Mouse (Mus musculus) embryonic facial prominence, embryonic 10.5 days (tissue): Measurements from ENCODE around the gene Pde5a. TPM values are rescaled to one million over a fixed set of nuclear protein-coding genes. Genes with fewer than 3 reads are reported as not detected.
A peak's percentile ranks its signal among the peaks of the same experiment; 100 is the strongest.

Source experiments
- DNase-seq: peaks from one replicate; pipeline ENCODE4 v3.0.0-alpha.2; 2017; ENCODE audit warnings: low spot score
- H3K27ac ChIP-seq: fragments of 300-500 bp; sonication (generic); replicated peaks from 2 replicates; pipeline ENCODE4 v1.5.1; 2016; ENCODE audit warnings: mild to moderate bottlenecking
- H3K27me3 ChIP-seq: fragments of 300-500 bp; sonication (generic); replicated peaks from 2 replicates; pipeline ENCODE4 v1.6.1; 2016; ENCODE audit warnings: low read depth, mild to moderate bottlenecking; ENCODE audit not compliant: poor library complexity, severe bottlenecking
- H3K36me3 ChIP-seq: fragments of 300-500 bp; sonication (generic); replicated peaks from 2 replicates; pipeline ENCODE4 v1.6.1; 2016; ENCODE audit warnings: mild to moderate bottlenecking, moderate library complexity
- H3K4me1 ChIP-seq: fragments of 300-500 bp; sonication (generic); 2 replicates; pipeline ENCODE4 v1.6.1; 2016
- H3K4me3 ChIP-seq: fragments of 300-500 bp; sonication (generic); 2 replicates; pipeline ENCODE4 v1.5.1; 2016; ENCODE audit warnings: mild to moderate bottlenecking, moderate library complexity
- H3K9me3 ChIP-seq: fragments of 300-500 bp; sonication (generic); 2 replicates; pipeline ENCODE4 v1.6.1; 2016; ENCODE audit warnings: mild to moderate bottlenecking
- WGBS: fragments of 180-500 bp; shearing (Covaris S2); methylation state at CpG from one replicate; pipeline ENCODE4 v1.1.7; 2016; 5-methylcytosine and 5-hydroxymethylcytosine counted together
- polyA plus RNA-seq: library from polyadenylated mRNA; unstranded; fragments of >200 nt; fragmentation: Nextera tagmentation; extraction: Ambion mirVana; gene quantifications from 2 replicates; pipeline ENCODE4 v1.2.1, GENCODE M21; 2016

Gene Pde5a
- polyA plus RNA-seq, 1 experiment from 2014 or later: 3.2 TPM

GRCm38 (mm10) chr3:122876870-122877269, 148.1 kb downstream of the Pde5a start:
- Histone ChIP-seq H3K36me3 (no peaks in the 10 kb centered on the region), H3K27me3 (no peaks in the 10 kb centered on the region), H3K4me3 (no peak overlapping the region), H3K9me3 (no peaks in the 10 kb centered on the region), H3K4me1 (peaks cover 7% of the 10 kb centered on the region; the same call in 1 of the 2 replicates), H3K27ac (no peak overlapping the region)
- 87% methylated on average over 2 of the region's 2 CpGs for WGBS
- no peak for DNase-seq

DNA sequence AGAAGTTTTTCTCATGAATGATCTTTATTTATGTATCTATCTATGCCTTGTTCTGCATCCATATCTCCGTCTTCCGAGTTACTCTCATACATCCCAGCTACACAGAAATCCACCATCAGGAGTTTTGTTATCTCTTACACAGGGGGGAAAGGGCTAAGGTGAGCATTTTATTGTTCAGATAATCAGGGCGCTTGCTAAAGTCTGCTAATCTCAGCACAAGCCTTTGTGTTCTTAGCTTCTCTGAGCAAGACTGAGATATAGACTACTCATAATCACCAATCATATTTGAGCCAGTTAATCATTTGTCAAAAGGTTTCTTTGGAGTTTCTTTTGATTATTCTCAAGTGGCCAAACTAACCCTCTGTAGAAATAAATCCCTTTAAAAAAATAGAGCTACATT, 148.8 kb downstream of the Pde5a start:
- Histone ChIP-seq H3K4me1 (peaks cover 7% of the 10 kb centered on the region; the same call in 1 of the 2 replicates), H3K27me3 (no peaks in the 10 kb centered on the region), H3K27ac (no peak overlapping the region), H3K4me3 (no peak overlapping the region), H3K36me3 (no peaks in the 10 kb centered on the region), H3K9me3 (no peaks in the 10 kb centered on the region)
- 95% methylated on average over 3 of the region's 3 CpGs for WGBS
- DNase-seq: no peak

DNA sequence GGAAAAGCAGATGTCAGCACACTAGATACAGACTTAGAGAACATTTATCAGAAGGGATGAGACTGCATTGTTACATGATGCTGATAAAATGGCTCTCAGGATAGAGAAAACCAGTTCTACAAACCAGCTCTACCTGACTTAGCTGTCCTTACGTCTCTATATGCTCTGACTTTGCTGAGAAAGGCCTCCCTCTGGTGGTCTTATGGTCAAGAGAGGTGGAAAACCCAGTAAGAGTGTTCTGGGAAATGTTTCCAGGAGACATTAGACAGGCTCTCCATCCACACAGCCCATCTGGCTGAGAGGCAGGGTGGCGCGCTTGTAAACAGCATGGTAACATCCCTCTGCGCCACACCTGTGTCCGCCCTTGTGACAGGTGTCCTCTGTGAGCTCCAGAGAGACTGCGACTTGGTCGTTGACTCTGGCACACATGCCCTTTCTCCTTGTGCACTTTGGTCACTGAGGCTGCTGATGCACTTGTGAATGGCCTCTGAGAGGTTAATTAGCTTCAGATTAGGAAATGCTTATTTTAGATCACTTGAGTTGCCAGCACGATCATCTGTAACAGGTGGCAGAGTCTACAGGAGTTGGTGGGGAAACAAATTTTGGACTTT, 150.1 kb downstream of the Pde5a start:
- no peaks in the 10 kb centered on the region for H3K27me3 ChIP-seq
- no peak overlapping the region for H3K4me3 ChIP-seq
- H3K36me3 ChIP-seq: no peaks in the 10 kb centered on the region
- H3K4me1 ChIP-seq: peaks cover 7% of the 10 kb centered on the region; the same call in 1 of the 2 replicates
- DNase-seq: no peak
- no peak overlapping the region for H3K27ac ChIP-seq
- WGBS: 83% methylated on average over 8 of the region's 8 CpGs
- H3K9me3 ChIP-seq: no peaks in the 10 kb centered on the region

DNA sequence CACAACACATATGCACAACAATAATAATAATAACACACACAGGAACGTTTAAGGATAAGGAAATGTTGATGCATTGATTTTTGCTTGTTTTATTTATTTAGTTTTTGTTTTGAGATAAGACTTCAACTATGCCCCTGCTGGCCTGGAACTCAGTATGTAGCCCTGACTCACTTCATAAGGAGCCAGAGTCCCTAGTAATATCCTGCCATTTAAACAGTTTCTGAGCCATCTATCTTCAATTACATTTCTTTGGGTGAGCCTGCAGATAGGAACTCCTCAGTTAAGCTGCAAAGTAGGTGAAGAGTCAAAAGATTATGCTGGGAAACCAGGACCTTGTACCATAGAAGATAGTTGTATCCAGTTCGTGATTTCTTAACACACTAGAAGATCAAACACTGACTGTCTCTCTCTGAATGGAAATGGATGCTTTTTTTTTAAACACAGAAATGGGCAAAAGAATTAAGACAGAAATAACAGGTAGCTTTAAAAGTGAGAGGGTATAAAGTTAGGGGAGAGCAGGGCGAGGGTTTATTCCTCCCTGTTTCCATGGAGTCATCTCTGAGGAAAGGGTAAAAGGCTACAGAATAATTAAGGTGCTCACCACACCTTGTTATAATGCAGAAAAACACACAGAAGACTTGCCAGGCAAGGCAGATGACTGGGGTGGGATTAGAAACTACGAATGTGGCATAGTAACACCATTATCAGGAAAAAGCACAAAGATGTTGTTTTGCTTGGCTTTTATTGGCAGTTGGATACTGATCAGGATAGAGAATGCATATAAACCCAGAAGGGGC, 159.0 kb downstream of the Pde5a start:
- Histone ChIP-seq H3K27me3 (no peaks in the 10 kb centered on the region), H3K36me3 (no peaks in the 10 kb centered on the region), H3K27ac (no peak overlapping the region), H3K9me3 (no peaks in the 10 kb centered on the region), H3K4me1 (no peaks in the 10 kb centered on the region), H3K4me3 (no peak overlapping the region)
- no peak for DNase-seq
- WGBS: 79% methylated on average over 4 of the region's 4 CpGs

DNA sequence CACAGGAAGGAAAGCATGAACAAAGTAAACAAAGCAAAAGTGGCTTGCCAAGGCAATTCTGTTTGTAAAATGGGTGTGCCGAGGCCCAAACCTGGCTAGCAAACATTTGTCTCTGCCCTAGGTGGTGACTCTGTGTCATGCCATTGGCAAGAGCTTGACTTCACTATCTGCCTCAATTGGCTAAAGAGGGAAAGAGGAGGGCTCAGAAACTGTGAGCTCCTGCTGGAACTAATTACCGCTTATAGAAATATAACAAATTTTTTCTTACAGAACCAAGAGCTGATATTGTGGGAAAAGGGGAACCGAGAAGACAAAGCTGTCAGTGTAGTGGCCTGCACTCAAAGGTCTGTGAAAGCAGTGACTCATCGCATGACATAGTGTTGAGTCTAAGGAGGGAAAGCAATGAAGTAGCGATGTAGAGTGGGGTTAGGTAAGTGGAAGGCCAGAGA, 159.6 kb downstream of the Pde5a start:
- Histone ChIP-seq H3K36me3 (no peaks in the 10 kb centered on the region), H3K4me3 (no peak overlapping the region), H3K4me1 (no peaks in the 10 kb centered on the region), H3K27me3 (no peaks in the 10 kb centered on the region), H3K9me3 (no peaks in the 10 kb centered on the region), H3K27ac (no peak overlapping the region)
- WGBS: 88% methylated on average over 5 of the region's 5 CpGs
- no peak for DNase-seq

GRCm38 (mm10) chr3:122894772-122895171, 166.0 kb downstream of the Pde5a start, which contains the start of gene Fabp2:
Fabp2 (plus strand) TSS chr3:122895072.
- Histone ChIP-seq H3K9me3 (no peaks in the 10 kb centered on the region), H3K4me1 (no peaks in the 10 kb centered on the region)
- WGBS: 94% methylated on average over 3 of the region's 3 CpGs

GRCm38 (mm10) chr3:122895189-122895731, 166.5 kb downstream of the Pde5a start:
- Histone ChIP-seq H3K4me1 (no peaks in the 10 kb centered on the region), H3K27ac (no peak overlapping the region), H3K9me3 (no peaks in the 10 kb centered on the region), H3K36me3 (no peaks in the 10 kb centered on the region), H3K4me3 (no peak overlapping the region), H3K27me3 (no peaks in the 10 kb centered on the region)
- whole genome bisulfite sequencing: 91% methylated on average over 11 of the region's 11 CpGs
- DNase-seq: no peak

More at GRCm38 (mm10) chr3:122894772-122895171, 166.0 kb downstream of the Pde5a start, which contains the start of gene Fabp2:
- no peak for DNase-seq
- no peak within 1 kb of the TSS for H3K27ac ChIP-seq
- no peak within 1 kb of the TSS for H3K4me3 ChIP-seq
- no peaks in the 10 kb centered on the region for H3K36me3 ChIP-seq
- no peaks in the 10 kb centered on the region for H3K27me3 ChIP-seq

DNA sequence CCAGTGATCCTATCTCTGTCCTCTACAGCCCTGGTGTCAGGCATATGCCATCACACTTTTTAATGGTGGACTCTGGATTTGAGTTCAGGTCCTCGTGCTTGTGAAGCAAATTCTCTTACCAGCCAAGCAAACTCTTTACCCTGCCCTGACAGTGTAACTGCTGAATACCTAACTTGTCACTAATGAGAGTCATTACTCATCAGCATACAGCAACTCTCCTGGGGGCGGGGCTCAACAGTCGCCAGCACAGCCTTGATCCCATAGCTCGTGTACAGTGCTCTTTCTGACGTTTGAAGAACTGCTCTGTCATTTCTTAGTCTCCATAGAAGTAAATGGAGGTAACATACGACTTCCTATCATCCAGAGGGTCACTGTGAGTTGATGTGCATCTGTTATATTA, 169.5 kb downstream of the Pde5a start:
- Histone ChIP-seq H3K4me3 (no peak overlapping the region), H3K27me3 (no peaks in the 10 kb centered on the region)

GRCm38 (mm10) chr3:122903746-122904433, 175.1 kb downstream of the Pde5a start:
- H3K9me3 ChIP-seq: no peaks in the 10 kb centered on the region
- no peaks in the 10 kb centered on the region for H3K36me3 ChIP-seq
- WGBS: 44% methylated on average over 12 of the region's 12 CpGs
- H3K4me3 ChIP-seq: no peak overlapping the region
- no peak overlapping the region for H3K27ac ChIP-seq
- no peaks in the 10 kb centered on the region for H3K4me1 ChIP-seq
- H3K27me3 ChIP-seq: no peaks in the 10 kb centered on the region
- DNase-seq: peak; percentile 66

More for the DNA sequence above, 169.5 kb downstream of the Pde5a start:
- no peak for DNase-seq
- no peaks in the 10 kb centered on the region for H3K36me3 ChIP-seq
- WGBS: 65% methylated on average over 6 of the region's 6 CpGs
- H3K27ac ChIP-seq: no peak overlapping the region
- H3K4me1 ChIP-seq: no peaks in the 10 kb centered on the region
- no peaks in the 10 kb centered on the region for H3K9me3 ChIP-seq

GRCm38 (mm10) chr3:122907841-122908240, 179.1 kb downstream of the Pde5a start:
- no peak for DNase-seq
- Histone ChIP-seq H3K4me1 (no peaks in the 10 kb centered on the region), H3K4me3 (no peak overlapping the region), H3K36me3 (no peaks in the 10 kb centered on the region), H3K27ac (no peak overlapping the region), H3K9me3 (no peaks in the 10 kb centered on the region), H3K27me3 (no peaks in the 10 kb centered on the region)
- WGBS: 86% methylated on average over 2 of the region's 2 CpGs
